Mouse (Mus musculus) layer of hippocampus, adult 11-12 months (tissue): ENCODE results near the gene Ccn1.

Source experiments
- DNase-seq: peaks from one replicate; pipeline ENCODE4 v3.0.0; 2022; ENCODE audit warnings: low spot score

Gene Ccn1

DNA sequence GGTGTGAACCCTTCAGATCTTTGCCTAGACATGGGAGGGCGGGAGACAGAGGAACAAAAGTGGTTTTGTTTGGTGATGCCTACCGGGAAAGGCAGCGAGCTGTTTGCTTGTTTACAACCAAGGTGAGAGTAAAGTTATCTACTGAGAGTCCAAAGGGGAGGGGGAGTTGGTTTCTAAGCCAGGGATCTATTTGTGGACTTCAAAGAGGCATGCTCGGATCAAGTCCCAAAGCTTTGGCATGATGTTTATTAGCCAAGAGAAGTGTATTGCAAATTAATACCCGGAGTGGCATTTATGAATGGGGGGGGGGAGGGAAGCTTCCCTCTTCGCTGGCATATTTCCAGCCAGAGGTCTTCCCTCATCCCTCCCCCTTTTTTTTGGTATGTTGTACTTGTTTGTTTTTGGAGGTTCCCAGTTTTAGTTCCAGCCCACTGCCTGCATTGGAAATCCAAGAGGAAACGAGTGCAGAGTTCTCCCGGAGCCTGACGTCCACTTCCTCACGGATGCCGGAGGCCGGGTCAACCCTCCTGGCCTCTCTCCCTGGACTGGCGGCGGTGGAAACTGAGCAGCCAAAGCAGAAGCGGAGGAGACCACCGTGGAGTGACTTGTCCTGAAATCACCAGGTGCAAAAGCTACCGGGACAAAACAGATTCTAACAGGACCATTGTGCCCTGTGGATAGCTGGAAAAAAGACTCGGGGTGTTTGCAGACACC lies 674 bp upstream of the Ccn1 start:
- no peak for DNase-seq

DNA sequence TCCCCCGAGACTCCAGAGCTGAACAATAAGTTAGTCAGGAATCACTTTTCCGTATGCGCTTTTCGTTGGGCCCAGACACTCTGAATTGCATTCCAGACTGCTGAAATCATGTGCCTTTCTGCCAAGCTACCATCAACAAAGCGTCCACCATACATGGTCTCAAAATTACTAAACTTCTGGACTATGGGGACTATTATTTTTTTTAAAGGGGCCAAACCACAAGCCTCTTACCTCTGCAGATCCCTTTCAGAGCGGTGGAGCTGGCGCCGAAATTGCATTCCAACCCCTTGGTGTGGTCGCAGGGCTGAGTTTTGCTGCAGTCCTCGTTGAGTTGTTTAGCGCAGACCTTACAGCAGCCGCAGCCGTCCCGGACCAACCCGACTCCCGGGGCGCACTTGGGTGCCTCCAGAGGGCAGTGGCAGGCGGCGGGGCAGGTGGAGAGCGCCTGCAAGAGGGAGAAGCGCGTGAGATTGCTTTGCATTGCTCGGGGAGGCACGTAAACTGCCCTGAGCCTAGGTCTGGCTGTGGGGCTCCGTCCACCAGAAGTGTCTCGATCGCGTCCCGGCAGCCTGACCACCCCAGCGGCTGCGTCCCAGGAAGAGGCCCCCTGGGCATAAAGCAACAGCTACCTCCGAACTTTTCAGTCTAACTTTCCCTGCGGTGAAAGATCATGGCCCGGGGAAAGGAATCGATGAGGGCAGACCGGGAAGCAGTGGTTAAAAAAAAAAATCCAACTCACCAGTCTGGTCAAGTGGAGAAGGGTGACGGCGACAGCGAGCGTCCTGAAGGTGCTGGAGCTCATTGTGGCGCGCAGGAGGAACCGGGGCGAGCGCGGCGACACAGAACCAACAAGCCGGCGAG lies 560 bp downstream of the Ccn1 start:
- DNase-seq = no peak

DNA sequence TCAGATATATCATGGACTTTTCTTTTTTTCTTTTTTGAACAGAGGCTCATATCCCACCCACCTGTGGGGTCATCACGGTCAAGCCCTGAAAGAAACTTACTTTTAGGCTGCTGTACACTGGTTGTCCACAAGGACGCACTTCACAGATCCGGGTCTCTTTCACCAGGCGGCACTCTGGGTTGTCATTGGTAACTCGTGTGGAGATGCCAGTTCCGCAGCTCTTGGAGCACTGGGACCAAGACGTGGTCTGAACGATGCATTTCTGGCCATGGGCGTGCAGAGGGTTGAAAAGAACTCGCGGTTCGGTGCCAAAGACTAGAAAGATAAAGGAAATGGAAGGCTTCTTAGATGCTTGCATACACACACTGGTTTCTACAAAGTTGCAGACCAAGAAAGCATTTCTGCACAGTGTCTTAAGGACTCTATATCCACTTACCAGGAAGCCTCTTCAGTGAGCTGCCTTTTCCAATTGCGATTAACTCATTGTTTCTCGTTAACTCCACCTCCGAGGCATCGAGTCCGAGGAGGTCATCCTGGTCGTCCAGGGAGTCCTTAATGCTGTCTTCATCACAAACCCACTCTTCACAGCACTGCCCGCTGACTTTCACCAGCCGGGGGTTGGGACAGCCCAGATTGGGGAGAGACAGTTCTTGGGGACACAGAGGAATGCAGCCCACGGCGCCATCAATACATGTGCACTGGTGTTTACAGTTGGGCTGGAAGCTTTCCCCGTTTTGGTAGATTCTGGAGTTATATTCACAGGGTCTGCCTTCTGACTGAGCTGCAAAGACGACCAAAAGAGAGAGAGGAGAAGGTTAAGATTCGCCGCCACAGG lies 1.5 kb downstream of the Ccn1 start:
- no peak for DNase-seq

- no peak for DNase-seq
Measured at GRCm38 (mm10) chr3:145647416-145647815, 2.4 kb downstream of the Ccn1 start.

GRCm38 (mm10) chr3:145646666-145647065 lies 3.1 kb downstream of the Ccn1 start:
- no peak for DNase-seq

DNA sequence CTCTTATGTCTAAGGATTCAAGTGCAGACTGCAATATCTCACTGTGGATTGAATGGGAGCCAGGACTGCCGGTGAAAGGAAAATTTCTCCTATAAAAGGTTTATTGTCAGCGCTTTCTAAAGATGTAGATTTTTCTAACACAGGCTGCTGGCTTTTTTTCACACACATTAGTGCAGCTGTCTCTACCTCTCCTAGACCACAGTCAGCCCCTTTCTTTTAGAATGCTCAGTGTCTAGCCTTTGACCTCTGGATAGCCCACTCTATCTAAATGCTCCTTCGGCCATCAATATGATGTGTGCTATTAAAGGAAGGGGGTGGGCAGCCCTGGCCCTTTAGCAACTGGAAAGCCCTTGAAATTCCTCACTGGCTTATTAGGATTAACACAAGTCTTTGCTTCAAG lies 3.8 kb downstream of the Ccn1 start:
- no peak for DNase-seq

DNA sequence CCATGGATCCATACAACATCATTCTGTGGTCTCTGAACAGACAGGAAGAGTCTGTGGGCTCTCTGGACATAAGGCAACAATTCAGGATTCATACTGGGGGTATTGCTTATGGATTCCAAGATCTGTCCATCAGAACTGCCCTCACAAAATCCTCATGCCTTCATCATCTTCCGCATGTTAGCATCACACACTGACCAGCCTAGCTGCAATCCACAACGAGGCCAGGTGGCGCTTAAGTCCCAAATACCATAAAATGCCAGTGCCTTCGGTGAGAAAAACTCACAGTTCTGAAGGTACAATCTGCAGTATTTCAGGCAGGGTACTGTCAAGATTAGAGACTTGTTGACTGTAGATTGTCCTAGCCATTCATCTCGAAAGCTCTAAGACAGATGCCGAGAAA lies 4.3 kb downstream of the Ccn1 start:
- DNase-seq = no peak

GRCm38 (mm10) chr3:145642861-145643260 lies 6.9 kb downstream of the Ccn1 start:
- no peak for DNase-seq

- DNase-seq = no peak
Measured at GRCm38 (mm10) chr3:145641878-145642277, 7.9 kb downstream of the Ccn1 start.

DNA sequence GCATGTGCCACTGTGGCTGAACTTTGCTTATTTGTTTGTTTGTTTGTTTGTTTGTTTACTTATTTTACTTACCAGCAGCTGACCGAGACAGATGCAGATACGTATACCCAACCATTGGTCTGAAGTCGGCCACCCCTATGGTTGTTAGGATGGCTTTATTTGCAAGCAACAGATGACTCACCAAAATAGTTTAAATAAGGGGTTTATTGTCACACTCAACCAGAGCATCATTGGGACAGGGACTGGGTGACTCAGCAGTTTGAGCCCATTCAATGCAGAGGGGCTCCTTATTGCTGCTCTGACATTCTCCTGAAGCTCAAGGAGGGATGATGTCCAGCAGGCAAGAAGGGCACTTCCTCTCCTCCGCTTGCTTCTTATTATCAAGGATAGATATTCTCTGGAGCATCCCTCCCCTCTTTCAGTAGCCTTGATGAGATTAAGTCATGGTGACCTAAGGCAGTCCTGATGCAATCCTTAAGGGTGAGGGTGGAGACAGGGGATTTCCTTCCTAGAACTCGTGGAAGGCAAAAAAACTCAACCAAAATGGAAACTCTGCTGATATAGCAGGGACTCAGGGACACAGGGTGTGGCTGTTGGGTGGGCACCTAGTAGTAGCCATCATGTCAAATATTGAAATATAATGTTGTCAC lies 8.6 kb downstream of the Ccn1 start:
- no peak for DNase-seq

- no peak for DNase-seq
Measured at GRCm38 (mm10) chr3:145640583-145640982, 9.2 kb downstream of the Ccn1 start.

DNA sequence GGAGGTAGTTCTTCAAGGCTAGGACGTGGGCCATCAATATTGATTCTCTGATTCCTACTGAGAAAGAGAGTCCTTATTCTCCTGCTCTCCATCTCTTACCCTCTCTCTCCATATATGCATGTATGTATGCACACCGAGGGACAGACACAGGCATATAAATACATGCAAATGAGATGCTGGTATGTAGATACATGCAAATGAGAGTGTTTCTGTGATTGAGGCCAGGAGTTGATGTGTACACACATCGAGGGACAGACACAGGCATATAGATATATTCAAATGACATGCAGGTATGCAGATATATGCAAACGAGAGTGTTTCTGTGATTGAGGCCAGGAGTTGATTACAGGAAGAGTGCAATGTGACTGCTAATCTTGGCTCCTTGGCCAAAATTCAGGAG lies 9.6 kb downstream of the Ccn1 start:
- DNase-seq = no peak

GRCm38 (mm10) chr3:145634002-145634710 lies 15.6 kb downstream of the Ccn1 start:
- DNase-seq = no peak

DNA sequence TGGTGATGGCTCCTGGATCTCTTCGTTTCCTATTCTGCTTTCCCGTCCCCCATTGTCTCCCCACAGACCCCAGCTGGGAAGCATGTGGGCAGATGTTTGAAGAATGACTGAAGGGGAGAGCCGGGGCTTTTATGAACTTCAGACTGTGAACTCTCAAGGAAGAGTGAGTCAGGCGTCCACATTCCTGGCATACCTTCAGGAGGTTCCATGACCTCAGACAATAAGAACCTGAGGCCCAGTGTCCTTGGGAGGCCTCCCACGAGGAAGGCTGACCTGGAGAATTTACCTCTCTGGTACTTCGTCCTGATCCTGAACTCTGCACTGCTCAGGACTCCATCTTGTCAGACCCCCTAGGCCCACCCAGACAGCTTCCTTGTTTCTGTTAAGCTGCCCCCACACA lies 16.9 kb downstream of the Ccn1 start:
- no peak for DNase-seq

- DNase-seq = no peak
Measured at GRCm38 (mm10) chr3:145628643-145629042, 21.1 kb downstream of the Ccn1 start.

DNA sequence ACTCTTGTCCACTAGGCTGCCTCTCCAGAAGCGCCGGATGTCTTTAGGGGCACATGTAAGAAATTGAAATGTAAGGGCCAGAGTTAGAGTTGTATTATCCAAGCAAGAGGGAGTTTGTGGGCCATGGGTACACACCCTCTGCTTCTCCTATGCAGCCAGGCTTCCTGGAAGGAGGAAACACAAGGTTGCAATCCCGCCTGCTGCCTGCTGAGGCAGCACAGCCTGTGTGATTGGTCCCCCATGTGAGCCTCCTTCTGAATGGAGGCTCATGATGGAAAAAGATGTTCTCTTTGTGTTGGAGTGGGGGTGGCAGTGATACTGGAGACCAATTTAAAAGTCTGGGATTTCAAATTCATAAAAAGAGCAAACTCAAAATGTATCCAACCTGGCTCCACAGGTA lies 22.0 kb downstream of the Ccn1 start:
- no peak for DNase-seq

DNA sequence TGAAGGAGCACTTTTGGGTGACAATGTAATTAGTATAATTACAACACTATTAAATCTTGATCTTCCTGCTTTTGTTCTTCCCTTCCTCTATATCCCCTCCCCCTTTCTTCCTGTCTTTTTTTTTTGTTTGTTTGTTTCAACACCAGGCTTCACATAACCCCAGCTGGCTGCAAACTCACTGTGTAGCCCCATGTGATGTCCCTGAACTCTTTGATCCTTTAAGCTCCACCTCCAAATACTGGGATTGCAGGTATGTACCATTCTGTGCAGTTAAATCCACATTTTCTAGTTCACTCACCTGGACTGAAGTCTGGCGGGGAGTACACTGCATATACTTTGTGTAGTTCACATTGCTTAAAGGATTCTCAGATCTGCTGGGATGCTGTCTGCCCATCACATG lies 23.7 kb downstream of the Ccn1 start:
- no peak for DNase-seq

DNA sequence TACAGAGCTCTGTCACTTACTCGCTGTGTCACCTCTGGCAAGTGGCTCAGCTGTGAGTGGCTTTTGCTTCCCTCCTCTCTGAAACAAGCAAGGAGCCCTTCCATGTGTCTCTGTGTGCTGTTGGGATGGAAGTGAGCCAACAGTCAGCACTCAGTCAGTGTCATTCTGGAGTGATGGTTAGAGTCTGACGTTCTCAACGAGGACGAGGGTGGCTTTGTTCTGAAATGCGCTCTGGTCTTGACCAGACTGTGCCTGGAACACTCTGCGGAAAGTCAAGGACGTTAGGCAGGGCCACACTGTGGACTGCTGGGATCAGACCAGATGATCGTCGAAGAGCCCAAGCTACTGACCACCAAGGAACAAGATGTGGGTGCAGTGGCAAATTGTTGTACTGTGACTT lies 24.2 kb downstream of the Ccn1 start:
- no peak for DNase-seq

DNA sequence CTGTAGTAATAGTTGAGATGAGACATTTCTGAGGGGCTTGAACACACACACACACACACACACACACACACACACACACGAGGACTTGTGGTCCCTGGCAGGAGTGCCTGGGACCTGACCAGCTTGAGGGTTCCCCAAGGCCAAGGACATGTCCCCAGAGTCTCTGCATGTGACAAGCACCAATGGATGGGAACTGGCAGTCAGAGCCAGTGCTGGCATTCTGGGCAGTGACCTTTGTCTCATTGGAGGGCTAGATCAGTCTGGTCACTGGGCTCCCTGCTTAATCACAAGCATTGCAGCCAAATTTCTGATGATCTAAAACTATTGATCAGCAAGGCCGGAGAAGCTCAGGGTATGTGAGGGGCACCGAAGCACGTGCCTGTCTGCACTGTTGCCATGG lies 25.0 kb downstream of the Ccn1 start:
- DNase-seq = no peak

DNA sequence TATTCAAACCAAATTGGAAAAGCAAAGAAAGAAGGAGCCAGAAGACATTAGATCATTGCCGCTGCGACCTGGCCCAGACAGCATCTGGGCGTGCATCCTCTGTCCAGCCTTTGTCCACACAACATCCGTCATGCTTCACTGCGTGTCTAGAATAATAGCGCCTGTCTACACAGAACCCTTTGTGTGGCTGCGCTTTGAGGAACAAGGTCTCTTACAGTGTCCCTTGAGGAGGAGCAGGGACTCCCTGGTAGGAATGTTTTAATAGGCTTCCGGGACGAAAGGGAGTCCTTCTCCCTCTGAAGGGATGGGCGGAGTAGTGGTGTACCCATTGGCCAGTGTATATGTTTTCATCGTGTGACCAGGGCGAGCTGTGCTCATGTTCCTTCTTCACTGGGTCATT lies 26.7 kb downstream of the Ccn1 start:
- DNase-seq = no peak

DNA sequence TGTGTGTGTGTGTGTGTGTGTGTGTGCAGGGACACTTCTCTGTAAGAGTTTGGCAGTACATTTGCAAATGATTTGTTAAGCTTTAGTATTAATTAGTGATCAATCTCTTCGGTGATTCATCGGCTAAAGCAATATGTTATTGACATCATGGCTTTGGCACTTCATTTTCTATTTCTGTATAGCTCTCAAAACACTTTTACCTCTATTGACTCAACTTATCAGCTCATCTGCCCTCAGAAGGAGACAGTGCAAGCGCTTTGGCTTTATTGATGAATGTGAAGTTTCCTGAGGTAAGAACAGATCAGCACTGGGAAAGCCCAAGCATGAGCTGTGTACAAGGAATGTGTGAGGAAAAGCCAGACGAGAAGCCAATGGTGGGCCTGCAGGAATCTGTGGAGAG lies 28.6 kb downstream of the Ccn1 start:
- DNase-seq = no peak
